Mouse (Mus musculus) bone marrow macrophage, adult 2 months (primary cell): ENCODE data around the gene Itga9.

Experiments used
- CTCF ChIP-seq: IDR thresholded peaks from 2 replicates; pipeline ENCODE4 v1.5.1; 2012; ENCODE audit warnings: low read depth, mild to moderate bottlenecking, low read length, moderate library complexity
- POLR2A ChIP-seq: IDR thresholded peaks from 2 replicates; pipeline ENCODE4 v1.6.1; 2012; ENCODE audit warnings: mild to moderate bottlenecking, low read depth, low read length, borderline replicate concordance

DNA sequence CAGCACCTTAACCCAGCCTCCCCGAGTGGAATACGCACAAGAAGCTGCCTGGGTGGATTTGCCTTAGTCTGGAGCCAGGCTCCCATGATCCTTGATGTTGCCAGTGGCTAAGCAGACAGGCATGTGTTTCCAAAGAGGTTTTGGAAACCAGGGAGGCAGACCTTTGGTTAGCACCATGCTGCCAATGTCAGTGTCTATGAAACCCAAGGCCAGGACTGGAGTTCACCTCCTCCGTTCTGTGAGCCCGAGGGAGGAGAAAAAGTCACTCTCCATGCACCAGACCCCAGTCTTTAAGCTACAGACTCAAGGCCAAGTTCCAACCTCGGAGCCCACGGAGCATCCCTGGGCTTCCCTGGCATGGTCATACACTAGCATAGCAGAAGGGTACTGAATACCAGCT, 15.2 kb downstream of the Itga9 start:
- TF ChIP-seq CTCF (no peak), POLR2A (no peak)
